ENCODE assay signal across 8 mouse cellular contexts in the genomic region with DNA sequence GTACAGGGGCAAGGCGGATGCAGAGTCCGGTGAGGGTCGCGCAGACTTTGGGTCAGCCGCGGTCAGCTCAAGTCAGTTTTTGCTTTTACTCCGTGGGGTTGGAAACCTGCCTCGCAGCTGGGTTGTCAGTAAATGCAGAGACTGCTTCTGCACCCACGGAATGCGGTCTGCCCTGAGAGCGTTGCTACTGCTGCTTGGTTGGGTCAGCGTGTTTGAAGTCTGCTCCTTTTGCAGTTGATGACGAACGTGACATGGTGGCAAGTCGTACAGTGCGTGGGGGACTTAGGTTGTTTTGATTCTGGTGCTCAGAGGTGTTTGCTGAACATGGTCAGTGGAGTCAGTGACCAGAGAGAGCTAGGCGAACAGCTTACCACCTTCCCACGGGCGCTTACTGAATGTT. TPM values are rescaled to one million over a fixed set of nuclear protein-coding genes. Genes with fewer than 3 reads are reported as not detected.
DNase-seq lines count a peak whose midpoint lies in the region; ATAC-seq and TF ChIP-seq lines count a peak whose summit lies in the region.

No protein-coding gene starts in this region.

- DNase-seq in cerebellum, postnatal 10 days: no peak
- DNase-seq in testis, postnatal 10 days (ENCODE audit: low spot score): no peak
- no peak for DNase-seq in right cerebral cortex, postnatal 25 days
- no peak for DNase-seq in layer of hippocampus, postnatal 36 days

- H3K9ac ChIP-seq in limb, embryonic 12.5 days (replicated peaks): peak overlapping the region; percentile 81

- H3K4me1 ChIP-seq in testis, adult 2 months (ENCODE audit: control insufficient read depth, insufficient read depth, low read length): no peaks in the 10 kb centered on the region
- peaks cover 12% of the 10 kb centered on the region for H3K4me1 ChIP-seq in limb, embryonic 12.5 days (replicated peaks)
- 0 out of 2 replicates have a peak, but pooled peaks cover 2% of the 10 kb centered on the region for H3K4me1 ChIP-seq in olfactory bulb, adult 2 months (ENCODE audit: control insufficient read depth, insufficient read depth, low read length)

- 2% methylated on average over 19 of the region's 19 CpGs for WGBS in limb, embryonic 12.5 days
- WGBS in olfactory bulb, adult 2 months: 1% methylated on average over 19 of the region's 19 CpGs

- peak; percentile 22; the same call in 1 of the 2 replicates for ATAC-seq in cerebellum, adult (ENCODE audit: insufficient number of reproducible peaks, low FRiP score, low TSS enrichment)
- peak; percentile 34; the same call in 1 of the 2 replicates for ATAC-seq in limb, embryonic 12.5 days (ENCODE audit: insufficient number of reproducible peaks, insufficient read depth, low FRiP score, low TSS enrichment, low read depth)

- no peak for TF ChIP-seq POLR2A in testis, adult 2 months (IDR thresholded peaks at IDR 0.05; ENCODE audit: control insufficient read depth, low read depth, low read length)
- TF ChIP-seq POLR2A in olfactory bulb, adult 2 months (IDR thresholded peaks at IDR 0.05; ENCODE audit: insufficient read depth, low read depth, low read length): no peak

- H3K27me3 ChIP-seq in testis, adult 2 months (ENCODE audit: control insufficient read depth, insufficient read depth, low read length): no peaks in the 10 kb centered on the region
- H3K27me3 ChIP-seq in limb, embryonic 12.5 days: no peaks in the 10 kb centered on the region

- H3K4me2 ChIP-seq in limb, embryonic 12.5 days: peak overlapping the region; percentile 85

- TF ChIP-seq CTCF in testis, adult 2 months (IDR thresholded peaks at IDR 0.05; ENCODE audit: control insufficient read depth, insufficient read depth, insufficient replicate concordance, low read depth, low read length): no peak
- no peak for TF ChIP-seq CTCF in olfactory bulb, adult 2 months (IDR thresholded peaks at IDR 0.05; ENCODE audit: insufficient read depth, low read depth, low read length)

- no peaks in the 10 kb centered on the region for H3K36me3 ChIP-seq in testis, adult 2 months (ENCODE audit: control insufficient read depth, insufficient read depth, low read length)
- peaks cover 16% of the 10 kb centered on the region; the same call in 1 of the 2 replicates for H3K36me3 ChIP-seq in limb, embryonic 12.5 days

- H3K27ac ChIP-seq in testis, adult 2 months (ENCODE audit: control insufficient read depth, insufficient read depth, low read depth, low read length): peak overlapping the region; percentile 90
- H3K27ac ChIP-seq in limb, embryonic 12.5 days: peak overlapping the region; percentile 74
- no peak overlapping the region for H3K27ac ChIP-seq in olfactory bulb, adult 2 months (ENCODE audit: insufficient read depth, low read depth, low read length)

- H3K9me3 ChIP-seq in limb, embryonic 12.5 days: no peaks in the 10 kb centered on the region

- H3K4me3 ChIP-seq in testis, adult 2 months (ENCODE audit: control insufficient read depth, low read depth, low read length): peak overlapping the region; percentile 98
- H3K4me3 ChIP-seq in limb, embryonic 12.5 days (replicated peaks): peak overlapping the region; percentile 64
- peak overlapping the region; percentile 92 for H3K4me3 ChIP-seq in olfactory bulb, adult 2 months (ENCODE audit: insufficient read depth, low read depth, low read length)

RNA-seq across cellular contexts. Expression of a gene that starts 0.5 kb away (rescaled TPM):
- 37.4 and 40.8 TPM in 2 replicates for polyA plus RNA-seq in testis, adult 2 months (2012; rRNA removed)
- 25.1 and 26.6 TPM in 2 replicates for polyA plus RNA-seq in limb, embryonic 12.5 days (2016; fragmentation: Nextera tagmentation; extraction: Ambion mirVana)
- polyA plus RNA-seq in olfactory bulb, adult 2 months (2012; ENCODE audit: insufficient read depth, insufficient read length, low replicate concordance, missing spikeins): 37.2 TPM in 1 of 2 replicates, not detected in the other
- 10 to 100 TPM; 45.5 to 51.6 TPM for total RNA-seq in layer of hippocampus, postnatal 36 days (2021)

RNA-seq across cellular contexts. Expression of a gene that starts 41.4 kb away (rescaled TPM):
- 78.5 and 79.3 TPM in 2 replicates for polyA plus RNA-seq in testis, adult 2 months (2012; rRNA removed)
- 32.4 and 34.2 TPM in 2 replicates for polyA plus RNA-seq in limb, embryonic 12.5 days (2016; fragmentation: Nextera tagmentation; extraction: Ambion mirVana)
- not detected in 2 replicates for polyA plus RNA-seq in olfactory bulb, adult 2 months (2012; ENCODE audit: insufficient read depth, insufficient read length, low replicate concordance, missing spikeins)
- total RNA-seq in layer of hippocampus, postnatal 36 days (2021): 10 to 100 TPM; 45.8 to 59.9 TPM

RNA-seq across cellular contexts. Expression of a gene that starts 53.8 kb away (rescaled TPM):
- 10.1 and 10.6 TPM in 2 replicates for polyA plus RNA-seq in testis, adult 2 months (2012; rRNA removed)
- 41.3 and 43.2 TPM in 2 replicates for polyA plus RNA-seq in limb, embryonic 12.5 days (2016; fragmentation: Nextera tagmentation; extraction: Ambion mirVana)
- polyA plus RNA-seq in olfactory bulb, adult 2 months (2012; ENCODE audit: insufficient read depth, insufficient read length, low replicate concordance, missing spikeins): not detected in 2 replicates
- total RNA-seq in layer of hippocampus, postnatal 36 days (2021): 10 to 100 TPM; 38.6 to 48.2 TPM
